Mouse (Mus musculus) forebrain, embryonic 15.5 days (tissue): ENCODE measurements around the gene Gm8005. TPM values are rescaled to one million over a fixed set of nuclear protein-coding genes. Genes with fewer than 3 reads are reported as not detected.
"Not testable (repeated sequence)": the region's sequence is repeated elsewhere in the genome, so short reads cannot be mapped to it uniquely, and the experiment has no call there.

Source experiments
- ATAC-seq: fragments of 200-750 bp; cut with Nextera tagmentation; replicated peaks from 2 replicates; pipeline ENCODE4 v1.8.0; 2017; ENCODE audit warnings: mild to moderate bottlenecking, moderate TSS enrichment, moderate library complexity
- H3K27ac ChIP-seq: fragments of 300-500 bp; sonication (generic); replicated peaks from 2 replicates; pipeline ENCODE4 v1.5.1; 2015; ENCODE audit warnings: mild to moderate bottlenecking, inconsistent platforms
- H3K27me3 ChIP-seq: fragments of 300-500 bp; sonication (generic); 2 replicates; pipeline ENCODE4 v1.6.1; 2015; ENCODE audit warnings: inconsistent platforms
- H3K36me3 ChIP-seq: fragments of 300-500 bp; sonication (generic); 2 replicates; pipeline ENCODE4 v1.6.1; 2015; ENCODE audit warnings: mild to moderate bottlenecking, inconsistent platforms
- H3K4me1 ChIP-seq: fragments of 300-500 bp; sonication (generic); 2 replicates; pipeline ENCODE4 v1.6.1; 2015; ENCODE audit warnings: inconsistent platforms
- H3K4me2 ChIP-seq: fragments of 300-500 bp; sonication (generic); replicated peaks from 2 replicates; pipeline ENCODE4 v1.6.1; 2015; ENCODE audit warnings: mild to moderate bottlenecking, inconsistent platforms
- H3K4me3 ChIP-seq: fragments of 300-500 bp; sonication (generic); 2 replicates; pipeline ENCODE4 v1.5.1; 2015; ENCODE audit warnings: mild to moderate bottlenecking, inconsistent platforms
- H3K9ac ChIP-seq: fragments of 300-500 bp; sonication (generic); replicated peaks from 2 replicates; pipeline ENCODE4 v1.6.1; 2015; ENCODE audit warnings: mild to moderate bottlenecking, inconsistent platforms
- H3K9me3 ChIP-seq: fragments of 300-500 bp; sonication (generic); 2 replicates; pipeline ENCODE4 v1.6.1; 2016; ENCODE audit warnings: inconsistent platforms
- WGBS: fragments of 180-500 bp; shearing (Covaris S2); methylation state at CpG from one replicate; pipeline ENCODE4 v1.1.7; 2015; ENCODE audit warnings: mixed read lengths; 5-methylcytosine and 5-hydroxymethylcytosine counted together
- polyA plus RNA-seq: library from polyadenylated mRNA; unstranded; fragments of >200 nt; fragmentation: Nextera tagmentation; extraction: Ambion mirVana; gene quantifications from 2 replicates; pipeline ENCODE4 v1.2.1, GENCODE M21; 2015

Gm8005 gene
- polyA plus RNA-seq = not detected in 2 replicates

DNA sequence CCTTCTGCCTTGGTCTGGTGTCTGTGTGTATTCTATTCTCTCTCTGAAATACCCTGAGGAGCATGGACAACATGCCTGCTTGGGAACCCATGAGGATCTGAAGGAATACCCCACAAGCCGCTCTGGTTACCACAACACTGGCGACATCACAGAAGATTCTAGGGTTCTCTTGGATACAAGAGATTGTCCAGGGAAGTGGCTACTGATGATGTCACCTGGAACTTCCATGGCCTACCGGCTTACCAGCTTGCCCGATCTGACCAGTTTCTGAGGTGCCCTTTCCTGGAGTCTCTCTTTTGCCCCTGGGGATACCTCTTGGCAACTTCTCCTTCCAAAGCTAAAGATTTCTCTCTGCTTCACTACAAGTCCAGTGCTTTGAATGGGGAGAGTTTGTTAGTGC is at the start of gene Gm8005:
Gene Gm8005 (minus strand): TSS at position 101 of the 400 bp plus-strand sequence.
- not testable (repeated sequence) for H3K9me3 ChIP-seq, ATAC-seq, H3K36me3 ChIP-seq, H3K27ac ChIP-seq, H3K4me3 ChIP-seq, H3K4me1 ChIP-seq, H3K27me3 ChIP-seq, H3K9ac ChIP-seq, H3K4me2 ChIP-seq
- WGBS = 92% methylated on average over 2 of the region's 4 CpGs

DNA sequence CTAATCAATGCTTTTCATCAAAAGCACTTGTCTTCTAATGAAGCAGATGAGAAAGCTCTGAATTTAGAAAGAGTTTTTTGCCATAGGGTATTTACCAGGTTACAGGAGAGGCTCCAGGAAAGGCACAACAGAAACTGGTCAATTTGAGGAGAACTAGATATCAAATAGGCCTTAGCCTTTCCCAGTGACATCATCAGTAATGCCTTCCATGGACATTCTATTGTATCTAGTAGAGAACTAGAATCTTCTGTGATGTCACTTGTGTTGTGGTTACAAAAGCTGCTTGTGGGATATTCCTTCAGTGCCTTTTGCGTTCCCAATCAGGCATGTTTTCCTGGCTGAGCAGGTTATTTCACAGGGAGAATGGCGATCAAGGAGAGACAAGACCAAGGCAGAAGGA is 24.1 kb upstream of the Gm8005 start, which contains the start of gene Gm8011:
Gene Gm8011 (plus strand): TSS at position 301 of the 400 bp plus-strand sequence.
- H3K9me3 ChIP-seq, H3K36me3 ChIP-seq, H3K4me1 ChIP-seq, H3K27ac ChIP-seq, H3K4me3 ChIP-seq, ATAC-seq, H3K9ac ChIP-seq, H3K4me2 ChIP-seq, H3K27me3 ChIP-seq: not testable (repeated sequence)
- 62% methylated on average over 2 of the region's 2 CpGs for WGBS

Other genes starting within 250 kb of the Gm8005 start
- gene Gm3573, start 248.9 kb downstream of the Gm8005 start, polyA plus RNA-seq = not detected in 2 replicates
- gene Gm17026, start 179.6 kb downstream of the Gm8005 start, polyA plus RNA-seq = not detected in 2 replicates
- not detected in 2 replicates for gene Gm9611, start 142.3 kb downstream of the Gm8005 start, polyA plus RNA-seq
- not detected in 2 replicates for gene Gm7995, start 129.5 kb downstream of the Gm8005 start, polyA plus RNA-seq
- gene Gm8011, start 24.2 kb upstream of the Gm8005 start, polyA plus RNA-seq = not detected in 2 replicates
- gene Gm8020, start 62.7 kb upstream of the Gm8005 start, polyA plus RNA-seq = not detected in 2 replicates
- not detected in 2 replicates for gene Gm8024, start 84.6 kb upstream of the Gm8005 start, polyA plus RNA-seq
- gene Gm17124, start 160.2 kb upstream of the Gm8005 start, polyA plus RNA-seq = not detected in 2 replicates
- not detected in 2 replicates for gene Gm3633, start 202.2 kb upstream of the Gm8005 start, polyA plus RNA-seq
- gene Gm10378, start 216.3 kb upstream of the Gm8005 start, polyA plus RNA-seq = not detected in 2 replicates